Mouse (Mus musculus) heart, adult 2 months (tissue): ENCODE data around the gene Fbxl13.

Experiments
- CTCF ChIP-seq: fragments of 200-600 bp; IDR thresholded peaks from 2 replicates; pipeline ENCODE4 v1.8.1; 2022; ENCODE audit warnings: antibody characterized with exemption, mild to moderate bottlenecking, moderate library complexity
- EP300 ChIP-seq: fragments of 200-500 bp; IDR thresholded peaks from 2 replicates; pipeline ENCODE4 v1.6.1; 2011; ENCODE audit warnings: low read depth, low read length, control low read depth; ENCODE audit not compliant: insufficient read depth
- POLR2A ChIP-seq: fragments of 200-500 bp; IDR thresholded peaks from 2 replicates; pipeline ENCODE4 v1.6.1; 2011; ENCODE audit warnings: mild to moderate bottlenecking, low read depth, low read length, control low read depth; ENCODE audit not compliant: insufficient read depth

GRCm38 (mm10) chr5:21438428-21438827, 207.0 kb downstream of the Fbxl13 start:
- TF ChIP-seq POLR2A, result no peak
- TF ChIP-seq CTCF, result no peak
- TF ChIP-seq EP300, result no peak
